Mouse (Mus musculus) C3H10T1/2 (cell line): Measurements from ENCODE around the gene Gmip. TPM values are rescaled to one million over a fixed set of nuclear protein-coding genes. Genes with fewer than 3 reads are reported as not detected.

Experiments used
- polyA plus RNA-seq, 2 experiments: library from polyadenylated mRNA; unstranded; fragments of >200 nt; fragmentation: generic; extraction: Trizol; gene quantifications; one replicate each; pipeline ENCODE4 v1.2.1; 2012; ENCODE audit warnings: missing spikeins in 2 of 2

Gene Gmip
- polyA plus RNA-seq, result 10 to 100 TPM in 1 of 2 experiments, 1 to 10 TPM in 1; 4.1 to 11.5 TPM

GRCm38 (mm10) chr8:69808094-69808863 lies at the start of gene Gmip:
Gmip (plus strand) TSS chr8:69808679.

GRCm38 (mm10) chr8:69774503-69775148 lies 33.9 kb upstream of the Gmip start, which contains the start of gene Gm20422:
Gm20422 (minus strand) TSS chr8:69774886.

GRCm38 (mm10) chr8:69790773-69791367 lies 17.6 kb upstream of the Gmip start, which contains the start of the genes Atp13a1 and Zfp866:
Atp13a1 (plus strand) TSS chr8:69791163.
Zfp866 (minus strand) TSS chr8:69791178.

GRCm38 (mm10) chr8:69822386-69823191 lies 14.1 kb downstream of the Gmip start, which contains the start of gene Lpar2:
Lpar2 (plus strand) TSS chr8:69822429.

GRCm38 (mm10) chr8:69832298-69832853 lies 23.9 kb downstream of the Gmip start, which contains the start of gene Pbx4:
Pbx4 (plus strand) TSS chr8:69832491.

Other genes with a start within 250 kb of the Gmip start
- 1 to 10 TPM in 1 of 2 experiments, under 1 TPM in 1; 0.18 to 3.5 TPM for gene Zfp868, start 183.1 kb upstream of the Gmip start, polyA plus RNA-seq
- gene Zfp964, start 154.2 kb upstream of the Gmip start, polyA plus RNA-seq, result under 1 TPM; 0.04 to 0.83 TPM
- 1 to 10 TPM in 1 of 2 experiments, under 1 TPM in 1; 0.20 to 4.4 TPM for gene Zfp869, start 98.0 kb upstream of the Gmip start, polyA plus RNA-seq
- 1 to 10 TPM in 1 of 2 experiments, under 1 TPM in 1; 0.02 to 1.9 TPM for gene Zfp963, start 58.7 kb upstream of the Gmip start, polyA plus RNA-seq
- gene Gm20422, start 33.8 kb upstream of the Gmip start, polyA plus RNA-seq, result not detected
- 10 to 100 TPM; 23.6 to 31.8 TPM for gene Atp13a1, start 17.5 kb upstream of the Gmip start, polyA plus RNA-seq
- 1 to 10 TPM in 1 of 2 experiments, under 1 TPM in 1; 0.37 to 9.5 TPM for gene Zfp866, start 17.5 kb upstream of the Gmip start, polyA plus RNA-seq
- gene Lpar2, start 13.8 kb downstream of the Gmip start, polyA plus RNA-seq, result 1 to 10 TPM; 3.0 to 3.5 TPM
- gene Pbx4, start 23.8 kb downstream of the Gmip start, polyA plus RNA-seq, result 1 to 10 TPM; 2.6 to 3.5 TPM
- under 1 TPM in 1 of 2 experiments, not detected in 1; 0.07 TPM for gene Cilp2, start 79.0 kb downstream of the Gmip start, polyA plus RNA-seq
- gene Tssk6, start 93.5 kb downstream of the Gmip start, polyA plus RNA-seq, result under 1 TPM; 0.13 to 0.72 TPM
- 100 to 1,000 TPM; 233 to 235 TPM for gene Ndufa13, start 93.9 kb downstream of the Gmip start, polyA plus RNA-seq
- gene Yjefn3, start 94.0 kb downstream of the Gmip start, polyA plus RNA-seq, result 10 to 100 TPM in 1 of 2 experiments, 1 to 10 TPM in 1; 8.5 to 22.4 TPM
- gene Gatad2a, start 187.7 kb downstream of the Gmip start, polyA plus RNA-seq, result 10 to 100 TPM; 18.8 to 24.7 TPM
- gene Mau2, start 234.1 kb downstream of the Gmip start, polyA plus RNA-seq, result 10 to 100 TPM in 1 of 2 experiments, 1 to 10 TPM in 1; 8.4 to 34.1 TPM
- 10 to 100 TPM; 24.7 to 34.4 TPM for gene Sugp1, start 234.1 kb downstream of the Gmip start, polyA plus RNA-seq